Mouse (Mus musculus) cerebellum, postnatal 4 days (tissue): ENCODE results near the gene Eps8.
A peak's percentile ranks its signal among the peaks of the same experiment; 100 is the strongest.

Experiments used
- DNase-seq, 2 experiments: peaks; one replicate each; pipeline ENCODE4 v3.0.0; 2022; ENCODE audit warnings: low spot score in 2 of 2, mixed read lengths in 1 of 2

The Eps8 gene

GRCm38 (mm10) chr6:137613903-137614302, 40.8 kb downstream of the Eps8 start:
- DNase-seq, result peak in 1 of 2 experiments; percentile 8

- DNase-seq, result peak in 1 of 2 experiments; percentile 41
Observed at GRCm38 (mm10) chr6:137612071-137612547, 42.6 kb downstream of the Eps8 start.

DNA sequence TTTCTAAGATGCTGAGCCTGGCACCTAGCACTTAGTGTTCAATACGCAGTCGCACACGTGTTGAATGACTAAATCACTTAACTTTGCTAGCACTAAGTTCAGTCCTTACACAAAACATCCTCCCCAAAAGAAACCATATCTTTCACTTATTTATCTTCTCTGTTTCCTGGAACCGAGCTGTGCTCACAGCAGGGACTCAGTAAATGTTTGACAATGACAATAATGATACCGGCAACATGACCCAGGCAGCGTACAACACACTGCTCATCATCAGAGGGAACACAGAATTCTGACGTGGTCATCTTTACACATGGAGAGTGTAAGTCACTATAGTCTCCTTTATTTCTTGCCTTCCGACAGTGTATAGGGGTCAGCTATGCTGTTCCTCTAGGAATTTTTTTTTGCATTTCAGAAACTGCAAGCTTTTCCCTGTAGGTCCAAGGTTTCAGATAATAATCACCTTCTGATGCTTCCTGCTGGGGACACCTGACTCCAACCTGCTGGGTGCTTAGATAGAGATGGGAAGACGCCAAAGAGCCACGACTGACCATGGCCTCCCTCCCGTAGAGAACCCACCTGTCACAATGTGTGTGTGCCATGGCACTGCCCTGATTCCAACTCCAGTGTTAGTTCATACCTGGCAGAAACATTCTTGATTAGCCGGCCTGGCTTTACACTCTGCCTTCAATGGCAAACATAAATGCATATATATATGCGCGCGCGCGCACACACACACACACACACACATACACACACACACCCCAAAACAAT, 46.3 kb downstream of the Eps8 start:
- DNase-seq, result peak in 1 of 2 experiments; percentile 31

DNA sequence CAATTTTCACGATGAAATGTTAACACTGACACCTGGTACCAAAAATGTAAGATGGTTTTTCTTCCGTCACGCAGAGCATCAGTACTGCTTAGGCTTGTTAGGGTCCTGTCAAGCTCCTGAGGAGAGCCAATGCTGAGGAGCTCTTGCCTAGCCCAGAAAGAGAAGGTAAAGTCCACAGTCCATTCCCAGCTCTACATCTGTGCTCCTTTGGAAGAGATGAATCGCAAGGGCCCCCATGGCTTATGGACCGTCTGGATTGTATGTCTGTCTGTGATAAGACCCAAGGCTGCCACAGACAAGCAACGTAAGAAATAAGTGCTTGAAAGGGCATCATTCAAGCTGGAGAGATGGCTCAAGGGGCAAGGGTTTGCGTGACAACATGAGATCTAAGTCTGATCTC, 48.1 kb downstream of the Eps8 start:
- DNase-seq, result no peak

GRCm38 (mm10) chr6:137604417-137605248, 50.0 kb downstream of the Eps8 start:
- DNase-seq, result peak in 1 of 2 experiments; percentile 18

DNA sequence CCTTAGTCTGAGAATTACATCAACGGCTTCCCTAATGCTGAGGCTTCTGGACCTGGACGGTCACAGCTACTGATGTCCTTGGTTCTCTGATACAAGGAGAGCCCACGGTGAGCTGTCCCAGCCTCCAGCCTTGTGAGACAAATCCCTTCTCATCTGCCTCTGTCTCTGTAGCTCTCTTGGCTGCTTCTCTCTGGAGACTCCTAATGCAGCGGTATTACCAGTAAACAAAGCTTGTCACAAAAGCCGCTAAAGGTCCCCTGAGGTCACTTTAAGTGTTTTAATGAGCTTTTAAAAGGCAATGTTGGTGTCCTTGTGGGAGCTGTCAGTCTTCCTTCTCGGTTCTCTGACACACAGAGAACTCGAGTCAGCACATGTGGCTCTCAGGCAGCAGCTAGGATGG, 56.4 kb downstream of the Eps8 start:
- no peak for DNase-seq

GRCm38 (mm10) chr6:137597442-137598058, 57.1 kb downstream of the Eps8 start:
- no peak for DNase-seq

GRCm38 (mm10) chr6:137592582-137592981, 62.1 kb downstream of the Eps8 start:
- no peak for DNase-seq

DNA sequence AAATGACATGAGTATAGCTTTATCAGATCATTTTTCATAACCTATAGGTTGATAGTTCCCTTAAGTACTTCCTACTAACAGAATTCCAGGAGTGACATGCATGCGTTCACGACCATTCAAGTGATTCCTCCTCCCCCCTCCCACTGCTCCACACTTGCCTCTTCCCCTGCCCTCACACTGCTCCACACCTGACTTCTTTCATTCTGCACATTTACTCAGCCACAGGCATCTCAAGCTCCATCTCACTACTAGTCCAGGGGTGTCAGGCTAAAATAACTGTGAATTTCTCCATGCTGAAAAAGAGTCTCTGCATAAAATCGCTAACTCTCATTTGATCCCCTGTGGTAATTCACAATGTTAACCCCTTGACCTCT, 65.4 kb downstream of the Eps8 start:
- DNase-seq, result no peak

DNA sequence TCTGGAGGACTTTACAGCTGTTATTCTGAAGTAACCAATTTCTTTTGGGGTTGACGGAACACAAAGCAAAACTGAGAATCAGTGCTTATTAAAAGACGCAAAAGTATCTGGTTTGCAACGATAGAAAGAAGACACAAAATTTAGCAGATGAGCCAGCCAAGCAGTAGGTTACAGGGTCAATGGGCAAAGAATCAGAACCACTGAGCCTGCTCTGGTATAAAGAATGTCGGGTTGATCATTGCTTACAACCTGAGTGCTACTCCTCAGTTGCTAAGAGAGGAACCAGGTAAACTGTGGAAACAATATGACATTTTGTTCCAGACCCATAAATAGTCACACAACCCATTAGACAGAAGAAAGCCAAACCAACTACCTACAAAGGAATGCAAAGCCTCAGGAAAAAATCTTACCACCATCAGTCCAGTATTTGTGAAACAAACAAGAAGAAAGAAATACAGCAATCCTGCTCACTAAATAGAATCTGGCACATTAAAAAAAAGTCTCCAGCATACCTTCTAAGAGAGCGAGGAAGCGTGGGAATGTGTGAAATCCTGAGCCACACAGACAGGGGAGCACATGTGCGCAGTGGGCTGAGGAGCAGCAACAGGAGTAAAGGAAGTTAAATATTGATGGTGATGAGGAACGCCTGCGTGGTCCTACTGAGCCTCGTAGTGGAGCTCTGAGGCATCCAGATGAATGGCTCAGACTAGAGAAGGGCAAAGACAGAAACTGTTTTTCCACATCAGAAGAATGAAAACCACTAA, 66.0 kb downstream of the Eps8 start:
- DNase-seq, result no peak

DNA sequence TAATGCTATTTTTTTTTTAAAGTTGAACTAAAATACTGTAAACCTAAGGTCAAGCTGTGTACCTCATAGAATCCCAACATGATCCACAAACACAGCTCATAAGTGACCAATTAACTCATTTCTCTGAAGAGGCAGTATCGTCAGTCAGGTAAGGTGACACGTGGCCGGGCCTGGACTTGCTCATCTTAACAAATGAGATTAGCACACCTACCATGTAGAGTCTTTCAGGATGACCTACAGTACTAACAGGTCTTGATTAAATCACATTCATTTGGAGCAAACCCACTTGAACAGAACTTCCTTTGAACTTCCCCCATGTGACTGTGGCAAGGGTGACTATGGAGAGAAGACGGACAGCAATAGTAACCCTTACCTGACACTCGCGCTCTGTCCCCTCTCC, 66.8 kb downstream of the Eps8 start:
- no peak for DNase-seq

GRCm38 (mm10) chr6:137585229-137585628, 69.4 kb downstream of the Eps8 start:
- DNase-seq, result no peak

DNA sequence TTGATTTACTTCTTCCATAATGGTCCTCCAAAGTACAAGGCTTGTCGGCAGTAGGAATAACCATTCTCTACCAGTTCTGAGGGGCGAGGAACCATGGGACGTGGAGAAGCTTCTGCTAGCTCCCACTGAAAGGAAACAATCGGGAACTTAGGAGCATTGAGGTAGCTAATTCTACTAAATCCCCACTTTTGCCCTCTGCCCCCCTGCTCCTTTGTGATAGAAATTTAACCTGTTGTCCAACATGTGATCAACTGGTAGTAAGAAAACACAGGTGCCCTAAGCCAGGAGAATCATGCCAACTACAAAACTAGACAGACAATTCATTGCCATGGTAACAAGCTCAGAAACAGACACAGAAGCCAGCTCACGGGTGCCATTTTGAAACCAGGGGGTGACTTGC, 71.6 kb downstream of the Eps8 start:
- no peak for DNase-seq

- no peak for DNase-seq
Observed at GRCm38 (mm10) chr6:137582207-137582889, 72.3 kb downstream of the Eps8 start.

DNA sequence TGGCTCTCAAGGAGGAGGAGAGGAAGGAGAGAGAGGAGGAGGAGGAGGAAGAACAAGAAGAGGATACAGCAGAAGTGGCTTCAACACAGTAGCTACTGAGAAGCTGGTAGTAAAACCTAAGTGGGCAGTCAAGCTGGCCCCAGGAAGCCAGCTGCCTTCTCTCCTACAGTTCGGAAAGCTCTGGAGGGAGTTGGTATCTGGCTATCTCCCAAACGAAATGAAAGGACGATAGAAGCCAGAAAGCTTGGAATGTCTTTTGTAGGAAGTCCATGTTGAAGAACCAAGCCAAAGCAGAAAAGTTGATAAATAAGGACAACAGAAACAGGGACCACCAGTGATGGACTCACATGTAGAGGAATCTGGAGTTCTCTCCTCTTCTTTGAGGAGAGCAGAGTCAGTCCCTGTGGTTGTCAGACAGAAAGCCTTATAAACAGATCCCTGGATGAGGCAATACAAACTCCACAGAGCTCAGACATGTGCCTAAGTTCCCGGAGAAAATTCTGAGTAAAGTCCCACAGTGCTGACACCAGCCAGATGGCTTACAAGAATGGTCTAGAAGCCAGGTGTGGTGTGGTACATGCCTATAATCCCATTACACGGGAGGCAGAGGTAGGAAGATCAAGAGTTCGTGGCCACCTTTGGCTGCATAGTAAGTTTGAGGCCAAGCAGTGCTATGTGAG, 73.2 kb downstream of the Eps8 start:
- no peak for DNase-seq

- DNase-seq, result no peak
Observed at GRCm38 (mm10) chr6:137580503-137580902, 74.2 kb downstream of the Eps8 start.

DNA sequence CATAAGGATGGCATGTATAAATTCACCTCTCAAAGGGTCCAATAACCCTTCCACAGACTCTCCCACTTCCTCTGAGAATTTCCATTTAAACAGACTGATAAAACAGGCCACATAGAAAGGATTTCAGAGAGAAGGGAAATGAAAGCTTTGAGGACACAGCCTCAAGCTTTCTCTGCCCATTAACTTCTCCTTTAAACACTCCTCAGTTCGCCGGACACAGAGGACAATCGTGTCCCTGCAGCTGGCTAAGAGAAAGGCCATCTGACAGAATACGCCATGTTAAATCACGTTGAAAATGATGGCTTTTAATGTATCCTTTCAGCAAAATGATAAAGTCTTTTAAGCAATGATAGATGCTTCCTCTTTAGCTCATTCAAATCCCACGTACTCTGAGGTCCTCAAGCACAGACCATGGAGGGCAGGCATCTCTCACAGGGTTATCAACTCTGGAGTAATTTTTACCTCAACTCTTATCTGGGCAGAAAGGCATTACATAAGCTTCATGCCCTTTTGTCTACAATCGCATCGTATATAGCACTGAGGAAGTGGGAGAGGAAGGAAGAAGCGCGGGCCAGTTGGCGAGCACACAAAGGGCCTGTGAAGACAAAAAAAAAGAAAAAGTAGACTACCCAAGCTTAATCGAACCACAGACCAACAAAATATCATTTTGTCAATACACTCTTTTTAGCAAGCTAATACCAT, 77.9 kb downstream of the Eps8 start:
- DNase-seq, result no peak

- no peak for DNase-seq
Observed at GRCm38 (mm10) chr6:137576091-137576490, 78.6 kb downstream of the Eps8 start.

- no peak for DNase-seq
Observed at GRCm38 (mm10) chr6:137573897-137574296, 80.8 kb downstream of the Eps8 start.

DNA sequence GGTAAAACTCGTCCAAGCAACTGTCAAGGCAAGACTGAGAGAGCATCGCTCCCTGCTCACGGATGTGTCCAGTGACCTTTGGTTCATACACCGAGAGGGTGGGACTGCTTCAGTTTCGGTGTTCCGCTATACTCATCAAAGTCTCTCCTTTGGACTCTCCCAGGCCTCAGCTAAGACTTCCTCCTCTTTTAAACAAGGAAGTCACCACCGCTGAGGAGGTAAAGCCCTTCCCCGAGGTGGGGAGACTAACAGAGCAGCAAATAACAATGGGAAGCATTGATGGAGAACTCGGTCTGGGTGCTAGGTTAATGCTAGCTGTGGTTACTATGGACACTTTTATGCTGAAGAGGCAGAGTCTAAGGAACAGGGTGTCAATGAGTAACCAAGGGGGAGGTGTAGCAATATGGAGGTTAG, 84.0 kb downstream of the Eps8 start:
- no peak for DNase-seq
